Mouse (Mus musculus) myocyte (in vitro differentiated cells): ENCODE data around the gene Rimbp3.

Experiments used
- CEBPB ChIP-seq: IDR thresholded peaks from 2 replicates; pipeline ENCODE4 v1.6.1; 2011; ENCODE audit warnings: mild to moderate bottlenecking, moderate library complexity; ENCODE audit not compliant: poor library complexity, insufficient read depth, severe bottlenecking
- E2F4 ChIP-seq: IDR thresholded peaks from one replicate; pipeline ENCODE4 v1.6.1; 2011; ENCODE audit warnings: mild to moderate bottlenecking, control low read depth, moderate library complexity; ENCODE audit not compliant: insufficient read depth
- MAX ChIP-seq: IDR thresholded peaks from one replicate; pipeline ENCODE4 v1.6.1; 2011; ENCODE audit warnings: low read depth, mild to moderate bottlenecking, control low read depth
- MYOD1 ChIP-seq, 3 experiments: IDR thresholded peaks; one replicate each; pipeline ENCODE4 v1.6.1; 2011; ENCODE audit warnings: control low read depth in 2 of 3, low read depth in 2 of 3, mild to moderate bottlenecking in 2 of 3, moderate library complexity in 1 of 3; ENCODE audit not compliant: insufficient read length in 2 of 3, control insufficient read depth in 1 of 3
- MYOG ChIP-seq, 3 experiments: IDR thresholded peaks; one replicate each; pipeline ENCODE4 v1.6.1; 2011; ENCODE audit warnings: control low read depth in 2 of 3, low read depth in 2 of 3, mild to moderate bottlenecking in 2 of 3; ENCODE audit not compliant: insufficient read length in 2 of 3, control insufficient read depth in 1 of 3, insufficient read depth in 1 of 3
- POLR2A ChIP-seq: IDR thresholded peaks from one replicate; pipeline ENCODE4 v1.6.1; 2011; ENCODE audit warnings: low read depth, mild to moderate bottlenecking, control low read depth, moderate library complexity; ENCODE audit not compliant: insufficient read length
- POLR2AphosphoS2 ChIP-seq: IDR thresholded peaks from one replicate; pipeline ENCODE4 v1.6.1; 2011; ENCODE audit warnings: low read depth, control low read depth; ENCODE audit not compliant: insufficient read length
- REST ChIP-seq: IDR thresholded peaks from one replicate; pipeline ENCODE4 v1.6.1; 2011; ENCODE audit warnings: mild to moderate bottlenecking, control low read depth, moderate library complexity; ENCODE audit not compliant: insufficient read depth, insufficient read length
- SRF ChIP-seq: IDR thresholded peaks from one replicate; pipeline ENCODE4 v1.6.1; 2011; ENCODE audit warnings: low read depth; ENCODE audit not compliant: control insufficient read depth, insufficient read length
- TCF12 ChIP-seq: IDR thresholded peaks from one replicate; pipeline ENCODE4 v1.6.1; 2011; ENCODE audit warnings: mild to moderate bottlenecking, control low read depth; ENCODE audit not compliant: poor library complexity, insufficient read depth, severe bottlenecking
- TCF3 ChIP-seq: IDR thresholded peaks from one replicate; pipeline ENCODE4 v1.6.1; 2011; ENCODE audit warnings: low read depth, control low read depth; ENCODE audit not compliant: insufficient read length
- USF1 ChIP-seq: IDR thresholded peaks from one replicate; pipeline ENCODE4 v1.6.1; 2011; ENCODE audit warnings: low read depth, mild to moderate bottlenecking, control low read depth, moderate library complexity

- no peak for TF ChIP-seq POLR2A
- TF ChIP-seq MAX: no peak
- TF ChIP-seq TCF12: no peak
- TF ChIP-seq MYOG (IDR thresholded peaks at IDR 0.05; ENCODE audit: control insufficient read depth in 1 of 3, insufficient read depth in 1 of 3, insufficient read length in 2 of 3, low read depth in 2 of 3): no peak
- TF ChIP-seq CEBPB: no peak
- TF ChIP-seq E2F4: no peak
- no peak for TF ChIP-seq SRF
- TF ChIP-seq MYOD1 (IDR thresholded peaks at IDR 0.05; ENCODE audit: control insufficient read depth in 1 of 3, insufficient read length in 2 of 3, low read depth in 2 of 3): no peak
- no peak for TF ChIP-seq USF1
- no peak for TF ChIP-seq POLR2AphosphoS2
- no peak for TF ChIP-seq REST
- TF ChIP-seq TCF3: no peak
These were observed 27.0 kb upstream of the Rimbp3 start for GRCm38 (mm10) chr16:17181382-17181781.
